Mouse (Mus musculus): ENCODE results near the gene Ccdc130.

Gene Ccdc130

GRCm38 (mm10) chr8:84237542-84238229, 32.5 kb downstream of the Ccdc130 start:
- DNase-seq (ENCODE audit: low spot score in 2 of 2), result no peak

GRCm38 (mm10) chr8:84236998-84237473, 33.1 kb downstream of the Ccdc130 start, which contains the start of gene Zswim4:
Gene Zswim4, minus strand, starts transcription at chr8:84237055.
- DNase-seq (ENCODE audit: low spot score in 2 of 2), result peak; percentile 97 to 99

- peak in 1 of 2 experiments; percentile 25 for DNase-seq (ENCODE audit: low spot score in 2 of 2)
Observed at GRCm38 (mm10) chr8:84236410-84236997, 33.7 kb downstream of the Ccdc130 start.

- DNase-seq (ENCODE audit: low spot score in 2 of 2), result no peak
Observed at GRCm38 (mm10) chr8:84235746-84236409, 34.3 kb downstream of the Ccdc130 start.

GRCm38 (mm10) chr8:84233055-84233454, 37.1 kb downstream of the Ccdc130 start:
- DNase-seq (ENCODE audit: low spot score in 2 of 2), result no peak

- no peak for DNase-seq (ENCODE audit: low spot score in 2 of 2)
Observed at GRCm38 (mm10) chr8:84230735-84231134, 39.4 kb downstream of the Ccdc130 start.

GRCm38 (mm10) chr8:84223322-84224029, 46.7 kb downstream of the Ccdc130 start:
- no peak for DNase-seq (ENCODE audit: low spot score in 2 of 2)

- no peak for DNase-seq (ENCODE audit: low spot score in 2 of 2)
Observed at GRCm38 (mm10) chr8:84222566-84223165, 47.5 kb downstream of the Ccdc130 start.

GRCm38 (mm10) chr8:84220105-84220504, 50.1 kb downstream of the Ccdc130 start:
- DNase-seq (ENCODE audit: low spot score in 2 of 2), result no peak

GRCm38 (mm10) chr8:84218143-84218542, 52.0 kb downstream of the Ccdc130 start:
- no peak for DNase-seq (ENCODE audit: low spot score in 2 of 2)

GRCm38 (mm10) chr8:84217206-84217605, 53.0 kb downstream of the Ccdc130 start:
- DNase-seq (ENCODE audit: low spot score in 2 of 2), result no peak

- DNase-seq (ENCODE audit: low spot score in 2 of 2), result no peak
Observed at GRCm38 (mm10) chr8:84213277-84213676, 56.9 kb downstream of the Ccdc130 start.

- no peak for DNase-seq (ENCODE audit: low spot score in 2 of 2)
Observed at GRCm38 (mm10) chr8:84211881-84212563, 58.2 kb downstream of the Ccdc130 start.

- DNase-seq (ENCODE audit: low spot score in 2 of 2), result no peak
Observed at GRCm38 (mm10) chr8:84211202-84211601, 59.0 kb downstream of the Ccdc130 start.

GRCm38 (mm10) chr8:84210167-84210791, 59.9 kb downstream of the Ccdc130 start:
- peak in 1 of 2 experiments; percentile 78 for DNase-seq (ENCODE audit: low spot score in 2 of 2)

GRCm38 (mm10) chr8:84208381-84209380, 61.5 kb downstream of the Ccdc130 start:
- DNase-seq (ENCODE audit: low spot score in 2 of 2), result no peak

GRCm38 (mm10) chr8:84207811-84208210, 62.4 kb downstream of the Ccdc130 start:
- DNase-seq (ENCODE audit: low spot score in 2 of 2), result no peak
